Mouse (Mus musculus) limb, embryonic 11.5 days (tissue): Measurements from ENCODE around the gene Arhgef3. TPM values are rescaled to one million over a fixed set of nuclear protein-coding genes. Genes with fewer than 3 reads are reported as not detected.
A peak's percentile ranks its signal among the peaks of the same experiment; 100 is the strongest.

Experiments
- ATAC-seq: fragments of 200-750 bp; cut with Nextera tagmentation; 2 replicates; pipeline ENCODE4 v1.8.0; 2017; ENCODE audit warnings: low read depth; ENCODE audit not compliant: insufficient number of reproducible peaks, low FRiP score, low TSS enrichment
- DNase-seq: peaks from one replicate; pipeline ENCODE4 v3.0.0-alpha.2; 2015; ENCODE audit warnings: low spot score
- H3K27ac ChIP-seq: fragments of 300-500 bp; sonication (generic); replicated peaks from 2 replicates; pipeline ENCODE4 v1.5.1; 2014; ENCODE audit warnings: low read depth, mild to moderate bottlenecking, low read length
- H3K27me3 ChIP-seq: fragments of 300-500 bp; sonication (generic); 2 replicates; pipeline ENCODE4 v1.6.1; 2014; ENCODE audit warnings: mild to moderate bottlenecking, low read length, mixed read lengths; ENCODE audit not compliant: control insufficient read depth, insufficient read depth
- H3K36me3 ChIP-seq: fragments of 300-500 bp; sonication (generic); 2 replicates; pipeline ENCODE4 v1.6.1; 2014; ENCODE audit warnings: mild to moderate bottlenecking, low read length, moderate library complexity, mixed read lengths; ENCODE audit not compliant: control insufficient read depth, insufficient read depth
- H3K4me1 ChIP-seq: fragments of 300-500 bp; sonication (generic); 2 replicates; pipeline ENCODE4 v1.6.1; 2014; ENCODE audit warnings: low read length, mixed read lengths; ENCODE audit not compliant: control insufficient read depth, insufficient read depth
- H3K4me2 ChIP-seq: fragments of 300-500 bp; sonication (generic); 2 replicates; pipeline ENCODE4 v1.6.1; 2014; ENCODE audit warnings: low read depth, mild to moderate bottlenecking, moderate library complexity; ENCODE audit not compliant: severe bottlenecking
- H3K4me3 ChIP-seq: fragments of 300-500 bp; sonication (generic); 2 replicates; pipeline ENCODE4 v1.5.1; 2014; ENCODE audit warnings: low read depth, low read length
- H3K9ac ChIP-seq: fragments of 300-500 bp; sonication (generic); 2 replicates; pipeline ENCODE4 v1.6.1; 2014; ENCODE audit warnings: mild to moderate bottlenecking, low read length
- H3K9me3 ChIP-seq: fragments of 300-500 bp; sonication (generic); 2 replicates; pipeline ENCODE4 v1.6.1; 2016; ENCODE audit warnings: low read length; ENCODE audit not compliant: control insufficient read depth
- WGBS: fragments of 180-500 bp; shearing (Covaris S2); extraction: QIAGEN DNeasy Blood & Tissue Kit; methylation state at CpG from one replicate; pipeline ENCODE4 v1.1.7; 2014; 5-methylcytosine and 5-hydroxymethylcytosine counted together
- polyA plus RNA-seq: library from polyadenylated mRNA; unstranded; fragments of >200 nt; fragmentation: Nextera tagmentation; extraction: Ambion mirVana; gene quantifications from 2 replicates; pipeline ENCODE4 v1.2.1, GENCODE M21; 2014

Gene Arhgef3
- polyA plus RNA-seq, 1 experiment from 2014 or later, result 17.8 TPM

DNA sequence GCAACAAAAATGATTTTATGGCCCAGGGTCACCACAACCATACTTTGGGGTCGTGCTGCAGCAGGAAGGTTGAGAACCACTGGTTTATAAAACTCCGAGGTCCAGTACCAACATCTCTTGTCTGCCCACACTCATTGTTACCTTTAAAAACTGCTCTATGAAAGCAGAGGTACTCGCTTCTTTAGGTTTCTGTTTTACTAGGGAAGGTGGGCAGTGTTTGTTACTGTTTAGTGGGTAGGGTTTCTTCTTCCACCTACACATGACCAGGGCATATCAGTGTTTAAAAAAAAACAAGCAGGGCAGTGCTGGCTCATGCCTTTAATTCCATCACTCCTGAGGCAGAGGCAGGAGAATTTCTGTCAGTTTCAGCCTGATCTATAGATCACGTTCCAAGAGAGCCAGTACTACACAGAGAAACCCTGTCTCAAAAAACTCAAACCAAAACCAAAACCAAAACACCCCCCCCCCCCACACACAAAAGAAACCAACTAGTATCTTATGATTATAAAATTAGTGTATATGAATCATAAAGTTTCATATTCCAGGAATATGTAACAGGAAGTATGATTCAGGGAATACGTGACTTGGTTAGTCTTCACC lies 83.9 kb downstream of the Arhgef3 start:
- Histone ChIP-seq H3K36me3 (no peaks in the 10 kb centered on the region), H3K4me1 (peaks cover 4% of the 10 kb centered on the region; the same call in 1 of the 2 replicates), H3K27ac (no peak overlapping the region), H3K4me2 (no peak overlapping the region), H3K4me3 (no peak overlapping the region), H3K9me3 (no peaks in the 10 kb centered on the region), H3K27me3 (no peaks in the 10 kb centered on the region), H3K9ac (no peak overlapping the region)
- WGBS, result 91% methylated on average over 5 of the region's 5 CpGs
- ATAC-seq (no peak), DNase-seq (no peak)

DNA sequence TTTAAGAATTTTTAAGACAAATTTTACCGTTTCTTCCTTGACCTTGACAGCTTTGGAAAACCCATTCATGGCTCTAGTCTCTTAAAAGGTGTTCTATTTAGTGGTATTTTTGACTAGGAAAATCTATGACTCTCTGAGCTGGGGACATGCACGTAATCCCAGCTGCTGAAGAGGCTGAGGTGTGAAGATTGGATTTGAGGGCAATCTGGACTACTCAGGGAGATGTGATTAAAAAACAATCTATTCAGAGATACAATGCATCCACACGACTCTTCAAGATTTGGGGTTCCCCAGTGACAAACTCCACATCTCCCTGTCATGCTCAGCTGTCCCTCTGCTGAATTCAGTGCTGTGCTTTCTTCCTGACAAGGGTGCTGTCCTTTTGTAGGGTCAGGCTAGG lies 84.4 kb downstream of the Arhgef3 start:
- no peak for DNase-seq

DNA sequence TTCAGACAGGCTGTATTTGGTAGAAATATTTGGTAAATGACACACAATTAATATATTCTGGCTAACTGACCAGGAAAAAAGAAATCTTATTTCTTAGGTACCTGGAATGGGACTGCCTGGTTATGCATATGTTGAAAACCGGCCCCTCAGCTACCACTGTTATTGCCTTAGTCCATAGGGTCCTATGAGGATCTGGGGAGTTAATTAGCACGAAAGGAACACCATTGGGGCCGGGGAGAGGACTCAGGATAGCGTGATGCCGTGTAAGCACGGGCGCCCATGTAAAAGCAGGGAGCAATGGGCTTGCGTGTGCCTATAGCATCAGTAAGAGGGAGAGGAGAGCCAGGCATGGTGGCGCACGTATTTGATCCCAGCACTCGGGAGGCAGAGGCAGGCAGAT lies 85.2 kb downstream of the Arhgef3 start:
- Histone ChIP-seq H3K4me2 (no peak overlapping the region), H3K36me3 (no peaks in the 10 kb centered on the region), H3K9ac (no peak overlapping the region), H3K27ac (no peak overlapping the region), H3K27me3 (no peaks in the 10 kb centered on the region), H3K4me3 (no peak overlapping the region), H3K4me1 (peaks cover 4% of the 10 kb centered on the region; the same call in 1 of the 2 replicates), H3K9me3 (no peaks in the 10 kb centered on the region)
- 90% methylated on average over 11 of the region's 11 CpGs for WGBS
- no peak for ATAC-seq
- DNase-seq, result no peak

More for the DNA sequence above, 84.4 kb downstream of the Arhgef3 start:
- WGBS, result 80% methylated on average over 3 of the region's 3 CpGs
- ATAC-seq, result no peak
- no peaks in the 10 kb centered on the region for H3K36me3 ChIP-seq
- no peak overlapping the region for H3K9ac ChIP-seq
- no peak overlapping the region for H3K4me2 ChIP-seq
- H3K4me3 ChIP-seq, result no peak overlapping the region
- no peaks in the 10 kb centered on the region for H3K9me3 ChIP-seq
- H3K4me1 ChIP-seq, result peaks cover 4% of the 10 kb centered on the region; the same call in 1 of the 2 replicates
- H3K27ac ChIP-seq, result no peak overlapping the region
- H3K27me3 ChIP-seq, result no peaks in the 10 kb centered on the region

DNA sequence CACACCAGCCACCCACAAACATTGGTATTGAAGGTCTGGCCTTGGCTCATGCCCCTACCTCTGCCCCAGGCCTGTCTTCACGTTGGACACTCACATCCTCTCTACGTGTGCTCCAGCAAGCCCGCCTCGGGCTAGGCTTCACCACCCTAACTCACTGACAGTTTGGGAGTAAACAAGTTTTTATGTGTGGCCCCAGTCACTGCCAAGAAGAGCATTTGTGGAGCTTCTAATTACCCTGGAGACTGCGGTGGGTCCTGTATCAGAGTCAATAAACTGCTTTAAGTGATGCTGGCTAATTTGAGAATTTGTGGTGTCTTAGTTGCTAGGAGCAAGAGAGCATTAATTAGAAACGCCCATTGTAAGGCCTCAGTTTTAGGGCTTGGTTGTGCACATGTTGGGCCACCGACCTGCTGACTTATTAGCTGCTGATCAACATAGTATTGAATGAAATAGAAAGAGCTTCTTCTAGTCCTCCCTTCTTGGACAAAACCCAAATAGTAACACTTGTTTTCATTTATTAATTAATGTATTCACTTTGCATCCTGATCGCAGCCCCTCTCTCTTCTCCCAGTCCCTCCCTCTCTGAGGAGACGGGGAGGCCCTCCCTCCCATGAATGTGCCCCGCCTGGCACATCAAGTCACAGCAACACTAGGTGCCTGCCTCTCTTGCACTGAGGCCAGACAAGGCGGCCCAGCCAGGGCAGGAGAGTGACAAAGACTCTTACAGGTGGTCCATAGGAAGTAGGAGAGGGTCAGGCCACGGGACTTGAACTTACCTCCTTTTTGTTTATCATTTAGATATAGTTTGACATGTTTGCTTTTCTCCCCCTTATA lies 86.3 kb downstream of the Arhgef3 start:
- Histone ChIP-seq H3K4me3 (no peak overlapping the region), H3K27me3 (no peaks in the 10 kb centered on the region), H3K36me3 (no peaks in the 10 kb centered on the region), H3K9me3 (no peaks in the 10 kb centered on the region), H3K4me1 (peaks cover 4% of the 10 kb centered on the region; the same call in 1 of the 2 replicates), H3K9ac (no peak overlapping the region), H3K4me2 (no peak overlapping the region), H3K27ac (no peak overlapping the region)
- ATAC-seq (no peak), DNase-seq (no peak)
- 50% methylated on average over 12 of the region's 12 CpGs for WGBS

GRCm38 (mm10) chr14:27201824-27202223 lies 87.1 kb downstream of the Arhgef3 start:
- peaks cover 4% of the 10 kb centered on the region; the same call in 1 of the 2 replicates for H3K4me1 ChIP-seq
- no peak overlapping the region for H3K27ac ChIP-seq
- no peaks in the 10 kb centered on the region for H3K36me3 ChIP-seq
- no peaks in the 10 kb centered on the region for H3K27me3 ChIP-seq
- H3K4me3 ChIP-seq, result no peak overlapping the region
- H3K9me3 ChIP-seq, result no peaks in the 10 kb centered on the region
- WGBS, result 15% methylated on average over 5 of the region's 5 CpGs
- no peak for ATAC-seq
- H3K9ac ChIP-seq, result no peak overlapping the region
- DNase-seq, result peak; percentile 42
- H3K4me2 ChIP-seq, result no peak overlapping the region

DNA sequence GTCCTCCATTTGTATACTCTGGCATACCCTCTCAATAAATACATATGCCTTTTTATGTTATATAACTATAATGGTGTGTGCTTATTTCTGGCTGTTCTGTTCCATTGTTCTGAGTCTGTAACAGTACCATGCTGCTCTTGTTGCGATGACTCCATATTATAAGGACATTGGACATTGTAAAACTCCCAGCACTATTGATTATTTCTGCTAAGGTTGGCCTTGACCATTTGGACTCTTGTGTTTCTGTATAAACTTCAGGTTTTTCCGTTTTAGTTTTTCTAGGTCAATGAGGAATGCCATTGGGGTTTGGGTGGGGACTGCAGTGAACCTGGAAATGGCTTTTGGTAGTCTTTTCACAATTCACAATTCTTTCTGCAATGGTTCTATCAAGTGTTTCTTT lies 90.0 kb downstream of the Arhgef3 start:
- Histone ChIP-seq H3K9ac (no peak overlapping the region), H3K27ac (no peak overlapping the region), H3K4me1 (peaks cover 4% of the 10 kb centered on the region; the same call in 1 of the 2 replicates), H3K4me3 (no peak overlapping the region), H3K4me2 (no peak overlapping the region), H3K27me3 (no peaks in the 10 kb centered on the region), H3K9me3 (no peaks in the 10 kb centered on the region), H3K36me3 (no peaks in the 10 kb centered on the region)
- 93% methylated on average over 2 of the region's 2 CpGs for WGBS
- ATAC-seq (no peak), DNase-seq (no peak)

DNA sequence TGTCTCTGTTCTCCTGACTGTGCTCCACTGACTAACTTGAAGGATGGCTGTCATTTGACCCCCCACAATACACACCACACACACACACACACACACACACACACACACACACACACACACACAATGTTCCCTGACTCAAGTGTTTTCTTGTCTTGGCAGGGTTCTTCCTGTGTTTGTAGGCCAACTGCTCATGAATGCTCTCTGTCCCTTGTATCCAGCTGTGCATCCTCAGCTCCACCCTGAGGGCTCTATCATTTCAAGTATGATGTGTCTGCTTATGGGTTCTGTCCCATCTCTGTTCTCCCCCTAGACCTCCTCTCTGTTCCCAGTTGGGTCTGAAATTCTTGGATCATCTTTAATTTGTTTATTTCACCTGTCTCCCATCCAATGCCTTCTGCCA lies 91.7 kb downstream of the Arhgef3 start:
- Histone ChIP-seq H3K27me3 (no peaks in the 10 kb centered on the region), H3K9me3 (no peaks in the 10 kb centered on the region), H3K4me3 (no peak overlapping the region), H3K4me1 (no peaks in the 10 kb centered on the region), H3K36me3 (no peaks in the 10 kb centered on the region), H3K9ac (no peak overlapping the region), H3K4me2 (no peak overlapping the region), H3K27ac (no peak overlapping the region)
- no peak for DNase-seq
- no peak for ATAC-seq

- H3K27me3 ChIP-seq, result no peaks in the 10 kb centered on the region
- no peaks in the 10 kb centered on the region for H3K36me3 ChIP-seq
- no peaks in the 10 kb centered on the region for H3K9me3 ChIP-seq
- no peaks in the 10 kb centered on the region for H3K4me1 ChIP-seq
- DNase-seq (no peak), ATAC-seq (no peak)
- H3K27ac ChIP-seq, result no peak overlapping the region
- WGBS, result 92% methylated on average over 4 of the region's 4 CpGs
- H3K9ac ChIP-seq, result no peak overlapping the region
- no peak overlapping the region for H3K4me2 ChIP-seq
- H3K4me3 ChIP-seq, result no peak overlapping the region
These were observed 94.8 kb downstream of the Arhgef3 start for GRCm38 (mm10) chr14:27209542-27209941.
